Mouse (Mus musculus) urinary bladder, postnatal 36 days (tissue): ENCODE measurements around the gene Zfp84.
"Not testable (repeated sequence)": the region's sequence is repeated elsewhere in the genome, so short reads cannot be mapped to it uniquely, and the experiment has no call there.

Source experiments
- DNase-seq, 2 experiments: peaks; one replicate each; pipeline ENCODE4 v3.0.0; 2022; ENCODE audit warnings: low spot score in 2 of 2, mixed read lengths in 1 of 2

Gene Zfp84

GRCm38 (mm10) chr7:29768090-29768900 lies at the start of gene Zfp84:
Gene Zfp84, plus strand, starts transcription at chr7:29768552.
- peak; percentile 86 to 87 for DNase-seq

- DNase-seq, result not testable (repeated sequence)
Observed at GRCm38 (mm10) chr7:29725461-29726142, 42.8 kb upstream of the Zfp84 start.

- not testable (repeated sequence) for DNase-seq
Observed at GRCm38 (mm10) chr7:29726860-29727259, 41.5 kb upstream of the Zfp84 start, which contains the start of gene Catsperg2. Gene Catsperg2, minus strand, starts transcription at chr7:29727032.

GRCm38 (mm10) chr7:29728055-29728454 lies 40.3 kb upstream of the Zfp84 start:
- no peak for DNase-seq

- no peak for DNase-seq
Observed at GRCm38 (mm10) chr7:29742258-29742657, 26.1 kb upstream of the Zfp84 start.

GRCm38 (mm10) chr7:29760476-29760875 lies 7.9 kb upstream of the Zfp84 start:
- no peak for DNase-seq

- DNase-seq, result no peak
Observed at GRCm38 (mm10) chr7:29764702-29765101, 3.6 kb upstream of the Zfp84 start.

- DNase-seq, result peak; percentile 79 to 82
Observed at GRCm38 (mm10) chr7:29767058-29767686, 1.2 kb upstream of the Zfp84 start.

GRCm38 (mm10) chr7:29768980-29769379 lies 628 bp downstream of the Zfp84 start:
- no peak for DNase-seq

- no peak for DNase-seq
Observed at GRCm38 (mm10) chr7:29773503-29773902, 5.2 kb downstream of the Zfp84 start.

GRCm38 (mm10) chr7:29774371-29774770 lies 6.0 kb downstream of the Zfp84 start:
- no peak for DNase-seq

- DNase-seq, result no peak
Observed at GRCm38 (mm10) chr7:29776568-29776967, 8.2 kb downstream of the Zfp84 start.

- DNase-seq, result no peak
Observed at GRCm38 (mm10) chr7:29777372-29777771, 9.0 kb downstream of the Zfp84 start.

GRCm38 (mm10) chr7:29783871-29784551 lies 15.7 kb downstream of the Zfp84 start, which contains the start of gene Zfp30:
Gene Zfp30, plus strand, starts transcription at chr7:29783998.
- DNase-seq, result peak; percentile 66 to 77

- DNase-seq, result no peak
Observed at GRCm38 (mm10) chr7:29785023-29785422, 16.7 kb downstream of the Zfp84 start.

GRCm38 (mm10) chr7:29785888-29786287 lies 17.5 kb downstream of the Zfp84 start:
- no peak for DNase-seq

GRCm38 (mm10) chr7:29792906-29793305 lies 24.6 kb downstream of the Zfp84 start:
- no peak for DNase-seq

GRCm38 (mm10) chr7:29807046-29807445 lies 38.7 kb downstream of the Zfp84 start:
- no peak for DNase-seq

GRCm38 (mm10) chr7:29812244-29812643 lies 43.9 kb downstream of the Zfp84 start:
- no peak for DNase-seq

GRCm38 (mm10) chr7:29814381-29814780 lies 46.0 kb downstream of the Zfp84 start:
- DNase-seq, result no peak

GRCm38 (mm10) chr7:29815061-29815784 lies 46.9 kb downstream of the Zfp84 start:
- DNase-seq, result no peak
